8 mouse cellular contexts compared by ENCODE assay signal in genomic region chr6:30459811-30460749, GRCm38 (mm10). TPM values are rescaled to one million over a fixed set of nuclear protein-coding genes. Genes with fewer than 3 reads are reported as not detected.
DNase-seq lines count a peak whose midpoint lies in the region; ATAC-seq and TF ChIP-seq lines count a peak whose summit lies in the region.

No protein-coding gene starts in this region.

- intact Hi-C loops in heart, postnatal 25 days (cut with DNase I) = loop anchor here (1.0 kb wide), 1 partner anchor 57 kb away; no protein-coding TSS in a partner anchor

- peaks cover 3% of the 10 kb centered on the region; the same call in 1 of the 2 replicates for H3K36me3 ChIP-seq in E14TG2a.4 (ENCODE audit: insufficient read depth, low read length)
- peaks cover 5% of the 10 kb centered on the region for H3K36me3 ChIP-seq in forebrain, embryonic 14.5 days (ENCODE audit: control insufficient read depth, insufficient read depth, low read length)
- peaks cover 5% of the 10 kb centered on the region; the same call in 1 of the 2 replicates for H3K36me3 ChIP-seq in lung, embryonic 15.5 days

- peak; percentile 49 for ATAC-seq in forebrain, embryonic 14.5 days
- ATAC-seq in lung, embryonic 15.5 days (ENCODE audit: borderline replicate concordance, extremely low read depth, low FRiP score, low TSS enrichment) = peak; percentile 28; the same call in 1 of the 2 replicates

- peaks cover 44% of the 10 kb centered on the region for H3K27me3 ChIP-seq in E14TG2a.4 (ENCODE audit: insufficient read depth, low read length)
- H3K27me3 ChIP-seq in forebrain, embryonic 14.5 days (replicated peaks; ENCODE audit: control insufficient read depth, insufficient read depth, low read length) = no peaks in the 10 kb centered on the region
- H3K27me3 ChIP-seq in lung, embryonic 15.5 days = no peaks in the 10 kb centered on the region

- DNase-seq in cerebellum, adult 11 months = peak; percentile 74
- peak; percentile 87 for DNase-seq in forebrain, embryonic 14.5 days (ENCODE audit: low spot score)
- peak; percentile 37 for DNase-seq in heart, postnatal 25 days (ENCODE audit: low spot score)
- DNase-seq in large intestine, adult 2 months (ENCODE audit: low read depth, low spot score) = peak; percentile 19
- peak; percentile 21 to 39 for DNase-seq in thymus, adult 18-20 months

- peak; percentile 29; the same call in 1 of the 2 replicates for TF ChIP-seq CTCF in E14TG2a.4 (conservative IDR thresholded peaks at IDR 0.05; ENCODE audit: low read length)
- TF ChIP-seq CTCF in olfactory bulb, adult 2 months (IDR thresholded peaks at IDR 0.05; ENCODE audit: insufficient read depth, low read depth, low read length) = peak; percentile 91

- WGBS in forebrain, embryonic 14.5 days = 4% methylated on average over 40 of the region's 40 CpGs
- 14% methylated on average over 40 of the region's 40 CpGs for WGBS in large intestine, adult 2 months
- 5% methylated on average over 40 of the region's 40 CpGs for WGBS in lung, embryonic 15.5 days
- 6% methylated on average over 40 of the region's 40 CpGs for WGBS in olfactory bulb, adult 2 months

- H3K27ac ChIP-seq in forebrain, embryonic 14.5 days (ENCODE audit: low read depth, low read length) = peak overlapping the region; percentile 93
- peak overlapping the region; percentile 97 for H3K27ac ChIP-seq in lung, embryonic 15.5 days
- peak overlapping the region; percentile 98 for H3K27ac ChIP-seq in olfactory bulb, adult 2 months (ENCODE audit: insufficient read depth, low read depth, low read length)

- H3K9ac ChIP-seq in forebrain, embryonic 14.5 days (ENCODE audit: low read length) = peak overlapping the region; percentile 62
- H3K9ac ChIP-seq in lung, embryonic 15.5 days = peak overlapping the region; percentile 53

- peak overlapping the region; percentile 69 for H3K4me3 ChIP-seq in E14TG2a.4 (replicated peaks; ENCODE audit: low read length)
- peak overlapping the region; percentile 31 for H3K4me3 ChIP-seq in forebrain, embryonic 14.5 days (ENCODE audit: low read depth, low read length)
- H3K4me3 ChIP-seq in lung, embryonic 15.5 days = peak overlapping the region; percentile 48
- H3K4me3 ChIP-seq in olfactory bulb, adult 2 months (ENCODE audit: insufficient read depth, low read depth, low read length) = peak overlapping the region; percentile 52

- H3K4me1 ChIP-seq in E14TG2a.4 (replicated peaks; ENCODE audit: low read depth, low read length) = peaks cover 66% of the 10 kb centered on the region
- H3K4me1 ChIP-seq in forebrain, embryonic 14.5 days (ENCODE audit: control insufficient read depth, insufficient read depth, low read length) = peaks cover 22% of the 10 kb centered on the region
- H3K4me1 ChIP-seq in lung, embryonic 15.5 days = peaks cover 34% of the 10 kb centered on the region
- H3K4me1 ChIP-seq in olfactory bulb, adult 2 months (ENCODE audit: control insufficient read depth, insufficient read depth, low read length) = peaks cover 23% of the 10 kb centered on the region

- H3K4me2 ChIP-seq in forebrain, embryonic 14.5 days (ENCODE audit: low read length) = peak overlapping the region; percentile 59
- H3K4me2 ChIP-seq in lung, embryonic 15.5 days = peak overlapping the region; percentile 82

- H3K9me3 ChIP-seq in E14TG2a.4 (ENCODE audit: low read length) = peaks cover 5% of the 10 kb centered on the region
- H3K9me3 ChIP-seq in forebrain, embryonic 14.5 days (replicated peaks; ENCODE audit: control insufficient read depth, low read length) = no peaks in the 10 kb centered on the region
- H3K9me3 ChIP-seq in lung, embryonic 15.5 days = no peaks in the 10 kb centered on the region

- no peak for TF ChIP-seq POLR2A in olfactory bulb, adult 2 months (IDR thresholded peaks at IDR 0.05; ENCODE audit: insufficient read depth, low read depth, low read length)

RNA-seq across cellular contexts. Expression of gene Tmem209, which starts 49.5 kb away (rescaled TPM):
- polyA plus RNA-seq in forebrain, embryonic 14.5 days (2014; fragmentation: Nextera tagmentation; extraction: Ambion mirVana) = 37.8 and 44.5 TPM in 2 replicates
- 1 to 10 TPM; 7.5 TPM for total RNA-seq in heart, postnatal 25 days (2021)
- polyA plus RNA-seq in large intestine, adult 2 months (2012; rRNA removed) = 25.0 and 28.6 TPM in 2 replicates
- 35.3 and 39.6 TPM in 2 replicates for polyA plus RNA-seq in lung, embryonic 15.5 days (2015; fragmentation: Nextera tagmentation; extraction: Ambion mirVana)
- not detected in 2 replicates for polyA plus RNA-seq in olfactory bulb, adult 2 months (2012; ENCODE audit: insufficient read depth, insufficient read length, low replicate concordance, missing spikeins)

RNA-seq across cellular contexts. Expression of gene Ssmem1, which starts 49.6 kb away (rescaled TPM):
- 0.16 and 0.20 TPM in 2 replicates for polyA plus RNA-seq in forebrain, embryonic 14.5 days (2014; fragmentation: Nextera tagmentation; extraction: Ambion mirVana)
- under 1 TPM in 1 of 2 experiments, not detected in 1; 0.25 TPM for total RNA-seq in heart, postnatal 25 days (2021)
- polyA plus RNA-seq in large intestine, adult 2 months (2012; rRNA removed) = not detected in 2 replicates
- polyA plus RNA-seq in lung, embryonic 15.5 days (2015; fragmentation: Nextera tagmentation; extraction: Ambion mirVana) = 0.12 TPM in 1 of 2 replicates, not detected in the other
- polyA plus RNA-seq in olfactory bulb, adult 2 months (2012; ENCODE audit: insufficient read depth, insufficient read length, low replicate concordance, missing spikeins) = not detected in 2 replicates

RNA-seq across cellular contexts. Expression of gene Klhdc10, which starts 58.4 kb away (rescaled TPM):
- polyA plus RNA-seq in forebrain, embryonic 14.5 days (2014; fragmentation: Nextera tagmentation; extraction: Ambion mirVana) = 35.2 and 41.1 TPM in 2 replicates
- total RNA-seq in heart, postnatal 25 days (2021) = 10 to 100 TPM; 57.3 to 60.3 TPM
- polyA plus RNA-seq in large intestine, adult 2 months (2012; rRNA removed) = 10.7 and 15.0 TPM in 2 replicates
- polyA plus RNA-seq in lung, embryonic 15.5 days (2015; fragmentation: Nextera tagmentation; extraction: Ambion mirVana) = 21.5 and 23.2 TPM in 2 replicates
- not detected in 2 replicates for polyA plus RNA-seq in olfactory bulb, adult 2 months (2012; ENCODE audit: insufficient read depth, insufficient read length, low replicate concordance, missing spikeins)

Comparison
In these comparisons a context has a peak if more than half of its experiments do, and no peak if none do; other contexts are left out.
1. Peak in every context shown above with its lines: DNase-seq, ATAC-seq, H3K4me3 ChIP-seq and H3K27ac ChIP-seq.
2. DNase-seq: peak in every context shown above with its lines; median percentile 87 in forebrain, embryonic 14.5 days; 74 in cerebellum, adult 11 months; 37 in heart, postnatal 25 days; 30 in thymus, adult 18-20 months; 19 in large intestine, adult 2 months.
3. RNA of gene Tmem209, which starts 49.5 kb away (polyA plus RNA-seq): 37.8 to 44.5 TPM in forebrain, embryonic 14.5 days, 35.3 to 39.6 TPM in lung, embryonic 15.5 days and 25.0 to 28.6 TPM in large intestine, adult 2 months; not detected in olfactory bulb, adult 2 months; every median in the first group is over 10 times any median in the second.